Mouse (Mus musculus) lung, embryonic 15.5 days (tissue): Measurements from ENCODE around the gene Atrnl1. TPM values are rescaled to one million over a fixed set of nuclear protein-coding genes. Genes with fewer than 3 reads are reported as not detected.

Source experiments
- ATAC-seq: fragments of 200-750 bp; cut with Nextera tagmentation; 2 replicates; pipeline ENCODE4 v1.8.0; 2017; ENCODE audit warnings: moderate number of reproducible peaks, borderline replicate concordance; ENCODE audit not compliant: low FRiP score, low TSS enrichment; ENCODE audit errors: extremely low read depth
- H3K27ac ChIP-seq: fragments of 300-500 bp; sonication (generic); 2 replicates; pipeline ENCODE4 v1.5.1; 2015; ENCODE audit warnings: moderate library complexity, mild to moderate bottlenecking, inconsistent platforms
- H3K27me3 ChIP-seq: fragments of 300-500 bp; sonication (generic); 2 replicates; pipeline ENCODE4 v1.6.1; 2015; ENCODE audit warnings: inconsistent platforms
- H3K36me3 ChIP-seq: fragments of 300-500 bp; sonication (generic); 2 replicates; pipeline ENCODE4 v1.6.1; 2015; ENCODE audit warnings: inconsistent platforms
- H3K4me1 ChIP-seq: fragments of 300-500 bp; sonication (generic); 2 replicates; pipeline ENCODE4 v1.6.1; 2015; ENCODE audit warnings: inconsistent platforms
- H3K4me2 ChIP-seq: fragments of 300-500 bp; sonication (generic); 2 replicates; pipeline ENCODE4 v1.6.1; 2015; ENCODE audit warnings: inconsistent platforms, mild to moderate bottlenecking, moderate library complexity
- H3K4me3 ChIP-seq: fragments of 300-500 bp; sonication (generic); 2 replicates; pipeline ENCODE4 v1.5.1; 2015; ENCODE audit warnings: mild to moderate bottlenecking, inconsistent platforms
- H3K9ac ChIP-seq: fragments of 300-500 bp; sonication (generic); 2 replicates; pipeline ENCODE4 v1.6.1; 2015; ENCODE audit warnings: inconsistent platforms
- H3K9me3 ChIP-seq: fragments of 300-500 bp; sonication (generic); 2 replicates; pipeline ENCODE4 v1.6.1; 2016; ENCODE audit warnings: inconsistent platforms
- WGBS: fragments of 180-500 bp; shearing (Covaris S2); methylation state at CpG from one replicate; pipeline ENCODE4 v1.1.7; 2015; 5-methylcytosine and 5-hydroxymethylcytosine counted together
- polyA plus RNA-seq: library from polyadenylated mRNA; unstranded; fragments of >200 nt; fragmentation: Nextera tagmentation; extraction: Ambion mirVana; gene quantifications from 2 replicates; pipeline ENCODE4 v1.2.1, GENCODE M21; 2015

Atrnl1 gene
- polyA plus RNA-seq, 1 experiment from 2014 or later: 5.3 TPM

DNA sequence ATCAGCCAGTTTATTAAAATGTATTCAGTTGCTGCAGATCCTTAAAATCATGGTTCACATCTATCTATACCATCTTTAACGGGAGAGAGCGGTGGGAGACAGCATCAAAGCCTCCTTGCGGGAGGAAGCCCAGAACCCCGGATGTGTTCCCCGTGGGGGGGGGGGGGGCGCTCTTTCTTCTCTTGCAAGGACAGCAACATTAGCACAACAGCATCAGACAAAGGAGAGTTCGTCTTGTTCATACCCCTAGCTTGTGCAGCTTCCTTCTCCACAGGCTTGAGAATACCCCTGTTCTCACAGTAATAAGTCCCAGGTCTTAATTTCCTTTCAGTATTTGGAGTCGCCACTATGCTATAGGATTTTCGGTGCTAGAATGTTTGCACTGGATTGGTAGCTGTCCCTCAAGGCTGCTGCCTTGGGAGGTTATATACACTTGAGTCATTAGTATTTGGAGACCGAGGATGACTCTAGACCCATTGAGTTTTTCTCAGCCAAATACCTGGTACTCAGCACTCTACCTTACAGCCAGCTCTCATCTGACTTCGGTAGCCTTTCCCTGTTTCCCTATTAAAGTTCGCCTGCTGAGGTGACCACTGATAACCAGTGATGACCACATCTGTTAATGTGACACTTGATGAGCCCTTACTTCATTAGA is 449.5 kb downstream of the Atrnl1 start:
- Histone ChIP-seq H3K9ac (no peak overlapping the region), H3K4me3 (no peak overlapping the region), H3K27me3 (no peaks in the 10 kb centered on the region), H3K27ac (peak overlapping the region; percentile 19; the same call in 1 of the 2 replicates), H3K4me2 (peak overlapping the region; percentile 3; the same call in 1 of the 2 replicates), H3K36me3 (no peaks in the 10 kb centered on the region), H3K9me3 (no peaks in the 10 kb centered on the region), H3K4me1 (peaks cover 34% of the 10 kb centered on the region)
- 28% methylated on average over 12 of the region's 12 CpGs for WGBS
- no peak; the same call in 1 of the 2 replicates for ATAC-seq

DNA sequence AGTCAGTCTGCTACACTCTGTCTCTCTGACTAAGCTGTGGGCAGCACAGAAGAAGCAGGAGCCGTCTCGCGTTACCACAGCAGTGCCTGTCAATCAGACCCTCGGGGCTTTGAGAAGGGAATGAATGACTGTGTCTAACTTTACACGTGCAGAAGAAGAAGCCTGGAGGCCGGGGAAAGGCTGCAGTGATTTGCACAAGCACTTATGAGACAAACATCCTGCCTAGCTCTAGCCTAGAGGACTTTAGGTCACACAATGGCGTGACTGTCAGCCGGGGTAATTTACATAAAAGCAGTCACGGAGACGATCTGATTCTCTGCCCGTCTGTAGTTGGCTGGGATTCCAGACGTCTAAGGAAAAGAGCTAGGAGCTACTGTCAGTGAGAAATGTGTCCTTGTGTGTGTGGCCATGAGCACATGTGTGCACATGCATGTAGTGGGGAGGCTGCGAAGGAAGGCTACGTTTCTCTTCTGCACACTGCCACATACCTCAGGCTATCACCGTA is 450.1 kb downstream of the Atrnl1 start:
- H3K4me3 ChIP-seq: no peak overlapping the region
- H3K9me3 ChIP-seq: no peaks in the 10 kb centered on the region
- no peaks in the 10 kb centered on the region for H3K36me3 ChIP-seq
- no peaks in the 10 kb centered on the region for H3K27me3 ChIP-seq
- H3K4me1 ChIP-seq: peaks cover 34% of the 10 kb centered on the region
- no peak overlapping the region for H3K9ac ChIP-seq
- ATAC-seq: peak; percentile 55
- peak overlapping the region; percentile 3; the same call in 1 of the 2 replicates for H3K4me2 ChIP-seq
- peak overlapping the region; percentile 19; the same call in 1 of the 2 replicates for H3K27ac ChIP-seq
- 18% methylated on average over 15 of the region's 15 CpGs for WGBS

DNA sequence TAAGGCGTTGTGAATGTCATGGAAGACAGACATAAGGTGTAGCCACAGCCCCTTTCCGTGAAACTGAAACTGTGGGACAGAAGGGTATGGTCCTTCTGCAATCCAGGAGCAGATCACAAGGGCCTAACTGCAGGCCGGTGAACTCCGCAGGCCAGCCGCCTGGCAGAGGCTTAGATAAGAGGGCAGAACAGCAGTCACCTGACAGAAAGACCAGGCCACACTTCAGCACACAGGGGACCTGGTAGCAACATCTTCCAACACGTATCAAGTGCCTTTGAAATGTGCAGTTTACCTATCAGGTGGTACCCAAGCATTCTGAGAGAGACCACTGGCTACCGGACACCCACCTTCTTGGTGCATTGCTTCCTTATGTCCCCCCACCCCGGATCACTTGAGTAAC is 451.1 kb downstream of the Atrnl1 start:
- Histone ChIP-seq H3K27ac (no peak overlapping the region), H3K4me2 (no peak overlapping the region), H3K36me3 (no peaks in the 10 kb centered on the region), H3K27me3 (no peaks in the 10 kb centered on the region), H3K9me3 (no peaks in the 10 kb centered on the region), H3K4me1 (peaks cover 34% of the 10 kb centered on the region), H3K9ac (no peak overlapping the region), H3K4me3 (no peak overlapping the region)
- 78% methylated on average over 8 of the region's 8 CpGs for WGBS
- no peak for ATAC-seq

DNA sequence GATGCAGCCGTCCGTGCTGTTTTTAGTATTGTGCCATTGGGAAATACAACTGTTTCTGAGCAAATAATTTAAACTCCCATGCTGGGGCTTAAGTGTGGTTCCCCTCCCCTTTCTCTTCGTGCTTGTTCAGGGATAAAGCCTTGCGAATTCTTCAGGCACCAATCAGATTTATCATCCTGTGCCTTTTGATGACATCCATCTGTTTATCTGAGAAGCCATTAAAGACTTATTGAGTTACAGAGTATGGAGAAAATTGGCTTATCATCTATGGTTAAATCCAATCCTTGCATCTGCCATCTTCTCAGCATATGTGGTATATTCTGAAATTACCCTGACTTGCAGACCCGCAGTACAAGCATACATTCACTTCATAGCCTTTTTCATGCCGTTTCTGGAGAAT is 452.7 kb downstream of the Atrnl1 start:
- H3K4me3 ChIP-seq: no peak overlapping the region
- no peaks in the 10 kb centered on the region for H3K9me3 ChIP-seq
- no peaks in the 10 kb centered on the region for H3K36me3 ChIP-seq
- H3K27ac ChIP-seq: no peak overlapping the region
- 32% methylated on average over 6 of the region's 6 CpGs for WGBS
- H3K4me2 ChIP-seq: no peak overlapping the region
- H3K27me3 ChIP-seq: no peaks in the 10 kb centered on the region
- ATAC-seq: peak; percentile 16; the same call in 1 of the 2 replicates
- no peak overlapping the region for H3K9ac ChIP-seq
- H3K4me1 ChIP-seq: peaks cover 40% of the 10 kb centered on the region

DNA sequence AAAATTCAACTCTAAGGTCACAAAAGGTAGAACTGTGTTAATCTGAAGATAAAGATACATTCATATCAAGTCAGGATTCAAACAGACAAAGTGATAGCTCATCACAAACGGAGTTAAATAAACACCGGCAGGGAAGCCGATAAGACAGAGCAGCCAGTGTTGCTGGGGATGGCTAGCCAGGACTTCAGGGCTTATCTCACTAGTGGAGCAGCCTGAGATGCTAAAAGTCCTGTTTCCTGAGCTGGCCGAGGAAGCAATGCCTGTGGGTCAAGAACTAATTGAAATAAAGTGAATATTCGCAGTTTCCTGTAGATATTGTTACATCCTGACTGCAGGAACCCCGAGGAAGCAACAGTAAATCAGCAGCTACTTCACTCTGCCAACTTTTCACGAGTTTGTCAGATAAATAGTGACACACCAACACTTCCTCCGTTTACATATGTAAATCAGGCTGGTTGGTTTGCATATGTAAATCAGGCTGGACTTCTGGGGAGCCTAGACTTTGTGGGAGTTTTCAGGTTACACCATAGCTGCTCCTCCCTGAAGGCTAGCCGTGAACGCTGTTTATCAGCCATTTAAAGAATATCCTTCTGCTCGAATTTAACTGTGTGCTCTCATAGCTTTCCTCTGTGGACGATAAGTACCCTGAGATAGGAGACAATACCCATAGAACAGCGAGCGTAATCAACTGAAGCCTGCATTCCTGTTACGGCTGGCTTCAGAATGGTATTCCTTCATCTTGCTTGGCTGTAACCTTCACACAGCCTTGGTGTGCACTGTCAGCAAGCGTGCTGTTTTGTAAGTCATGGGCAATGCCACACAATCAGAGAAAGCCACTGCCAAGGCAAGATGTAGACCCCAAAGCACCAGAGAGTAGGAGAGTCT is 453.5 kb downstream of the Atrnl1 start:
- no peak for ATAC-seq
- WGBS: 24% methylated on average over 16 of the region's 16 CpGs

DNA sequence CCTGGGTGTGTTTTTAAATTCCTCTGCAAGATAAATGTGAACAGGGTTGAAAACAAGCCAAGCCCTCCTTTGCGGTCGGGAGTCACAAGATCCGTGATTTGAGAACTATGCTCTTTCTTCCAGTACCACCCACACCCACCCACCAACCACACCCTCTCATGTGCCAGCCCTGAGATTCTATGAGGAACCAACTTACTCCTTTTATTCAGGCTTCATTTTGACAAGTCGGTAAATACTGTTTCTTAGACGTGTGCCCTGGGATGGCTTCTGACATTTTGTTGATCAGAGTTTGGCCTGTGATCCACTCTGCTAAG is 454.1 kb downstream of the Atrnl1 start:
- Histone ChIP-seq H3K27me3 (no peaks in the 10 kb centered on the region), H3K9ac (no peak overlapping the region), H3K27ac (0 out of 2 replicates have a peak overlapping the region, but pooled peaks have one; percentile 1), H3K4me2 (no peak overlapping the region), H3K36me3 (no peaks in the 10 kb centered on the region), H3K9me3 (no peaks in the 10 kb centered on the region), H3K4me3 (no peak overlapping the region), H3K4me1 (peaks cover 38% of the 10 kb centered on the region)
- WGBS: 33% methylated on average over 5 of the region's 5 CpGs
- ATAC-seq: no peak

More for the DNA sequence above, 453.5 kb downstream of the Atrnl1 start:
- Histone ChIP-seq H3K4me3 (no peak overlapping the region), H3K9me3 (no peaks in the 10 kb centered on the region), H3K9ac (no peak overlapping the region), H3K4me1 (peaks cover 40% of the 10 kb centered on the region), H3K4me2 (no peak overlapping the region), H3K27me3 (no peaks in the 10 kb centered on the region), H3K27ac (0 out of 2 replicates have a peak overlapping the region, but pooled peaks have one; percentile 1), H3K36me3 (no peaks in the 10 kb centered on the region)

DNA sequence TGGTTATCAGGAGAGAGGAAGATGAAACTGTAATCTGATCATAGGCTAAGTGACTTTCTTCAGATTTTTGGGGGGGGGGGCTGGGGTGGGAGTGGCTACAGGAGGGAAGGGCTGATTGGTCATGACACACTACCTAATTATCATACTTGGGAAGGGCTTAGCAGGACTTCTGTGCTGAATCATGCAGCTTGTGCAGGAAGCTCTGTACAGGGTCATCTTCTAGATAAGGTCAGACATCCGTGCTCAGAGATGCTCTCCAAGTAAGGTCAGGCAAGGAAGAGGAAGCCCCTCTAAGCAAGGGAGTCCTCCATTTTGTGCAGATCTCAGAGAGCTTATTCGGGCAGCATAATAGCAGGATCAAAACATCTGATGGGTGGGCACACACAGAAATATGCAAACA is 454.7 kb downstream of the Atrnl1 start:
- Histone ChIP-seq H3K27ac (no peak overlapping the region), H3K9ac (no peak overlapping the region), H3K36me3 (no peaks in the 10 kb centered on the region), H3K4me2 (no peak overlapping the region), H3K27me3 (no peaks in the 10 kb centered on the region), H3K9me3 (no peaks in the 10 kb centered on the region), H3K4me3 (no peak overlapping the region), H3K4me1 (peaks cover 34% of the 10 kb centered on the region)
- ATAC-seq: no peak
- 83% methylated on average over 2 of the region's 2 CpGs for WGBS

DNA sequence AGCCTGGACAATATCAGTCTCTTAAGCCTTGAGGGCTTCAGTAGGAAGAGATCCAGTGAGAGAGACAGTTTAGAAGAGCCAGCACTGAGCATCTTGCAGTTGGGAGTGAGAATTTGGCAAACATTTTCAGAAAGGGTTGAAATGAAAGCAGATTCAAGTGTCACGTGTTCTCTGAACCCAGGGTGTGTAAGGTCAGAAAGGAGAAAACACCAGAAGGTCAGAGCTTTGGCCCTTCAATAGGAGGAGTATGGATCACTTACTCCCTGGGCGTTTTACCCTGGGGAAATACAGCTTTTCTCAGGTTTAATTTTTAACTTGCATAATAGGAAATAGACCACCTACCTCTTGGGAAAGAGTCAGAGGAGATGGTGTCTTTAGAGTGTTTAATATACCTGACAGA is 457.3 kb downstream of the Atrnl1 start:
- Histone ChIP-seq H3K27me3 (no peaks in the 10 kb centered on the region), H3K9ac (no peak overlapping the region), H3K27ac (no peak overlapping the region), H3K9me3 (no peaks in the 10 kb centered on the region), H3K4me2 (no peak overlapping the region), H3K4me1 (peaks cover 24% of the 10 kb centered on the region), H3K36me3 (no peaks in the 10 kb centered on the region), H3K4me3 (no peak overlapping the region)
- no peak for ATAC-seq
- WGBS: 51% methylated on average over 2 of the region's 2 CpGs

DNA sequence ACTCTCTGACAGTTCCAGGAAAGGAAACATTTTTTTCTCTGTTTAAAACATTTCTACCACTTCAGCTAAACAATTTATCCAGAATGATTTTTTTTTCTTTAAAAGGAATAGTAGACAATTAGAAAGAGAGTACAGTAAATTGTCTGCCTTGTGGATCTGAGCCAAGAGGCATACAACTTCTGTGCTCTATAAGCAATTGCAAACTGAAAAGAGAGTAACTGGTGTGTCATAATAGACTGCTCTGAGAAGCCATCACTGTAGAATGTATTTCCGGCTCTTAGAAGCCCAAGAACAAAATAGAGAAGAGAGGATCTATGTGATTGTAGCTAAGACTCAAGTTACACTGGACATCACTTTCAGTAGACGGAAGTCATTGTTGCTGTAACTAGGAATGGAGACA is 458.1 kb downstream of the Atrnl1 start:
- Histone ChIP-seq H3K27ac (0 out of 2 replicates have a peak overlapping the region, but pooled peaks have one; percentile 24), H3K4me2 (no peak overlapping the region), H3K9ac (no peak overlapping the region), H3K4me3 (no peak overlapping the region), H3K9me3 (no peaks in the 10 kb centered on the region), H3K36me3 (no peaks in the 10 kb centered on the region), H3K4me1 (peaks cover 16% of the 10 kb centered on the region), H3K27me3 (no peaks in the 10 kb centered on the region)
- 56% methylated on average over 2 of the region's 2 CpGs for WGBS
- peak; percentile 58; the same call in 1 of the 2 replicates for ATAC-seq

DNA sequence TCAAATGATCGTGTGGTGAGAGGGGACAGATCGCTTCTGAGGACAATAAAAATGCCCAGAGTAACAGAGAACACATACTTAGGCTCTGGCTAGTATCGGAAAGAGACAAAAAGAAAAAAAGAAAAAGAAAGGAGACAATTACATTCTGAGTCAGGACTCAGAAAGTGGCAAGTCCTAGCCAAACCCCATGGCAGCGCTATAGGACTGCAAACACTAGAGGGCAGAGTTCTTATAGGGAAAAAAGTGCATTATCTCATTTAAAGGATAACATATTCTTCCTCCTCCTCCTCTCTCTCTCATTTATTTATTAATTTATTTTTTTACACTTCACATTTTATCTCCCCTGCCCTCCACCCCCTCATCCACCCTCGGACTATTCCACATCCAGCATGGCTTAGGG is 461.6 kb downstream of the Atrnl1 start:
- Histone ChIP-seq H3K9me3 (no peaks in the 10 kb centered on the region), H3K4me1 (peaks cover 8% of the 10 kb centered on the region; the same call in 1 of the 2 replicates), H3K36me3 (no peaks in the 10 kb centered on the region), H3K27ac (no peak overlapping the region), H3K4me3 (no peak overlapping the region), H3K4me2 (no peak overlapping the region), H3K9ac (no peak overlapping the region), H3K27me3 (no peaks in the 10 kb centered on the region)
- 72% methylated on average over 5 of the region's 5 CpGs for WGBS
- no peak for ATAC-seq

DNA sequence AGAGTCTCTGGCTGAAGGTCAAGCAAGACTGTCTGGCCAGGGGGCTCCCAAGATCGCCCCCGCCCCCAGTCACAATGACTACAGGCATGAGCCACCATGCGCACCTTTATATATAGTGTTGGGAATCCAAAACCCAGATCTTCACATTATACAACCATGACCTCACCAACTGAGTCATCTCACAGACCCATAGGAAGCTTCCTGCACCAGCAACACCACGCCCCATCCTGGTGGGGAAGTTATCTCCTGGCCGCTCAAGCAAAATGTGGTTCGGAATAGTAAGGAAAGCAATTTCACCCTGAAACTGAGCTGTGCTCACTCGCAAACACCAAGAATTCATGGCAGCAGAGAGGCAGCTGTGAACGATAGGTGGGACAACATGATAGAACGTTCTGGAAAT is 462.0 kb downstream of the Atrnl1 start:
- no peak overlapping the region for H3K9ac ChIP-seq

DNA sequence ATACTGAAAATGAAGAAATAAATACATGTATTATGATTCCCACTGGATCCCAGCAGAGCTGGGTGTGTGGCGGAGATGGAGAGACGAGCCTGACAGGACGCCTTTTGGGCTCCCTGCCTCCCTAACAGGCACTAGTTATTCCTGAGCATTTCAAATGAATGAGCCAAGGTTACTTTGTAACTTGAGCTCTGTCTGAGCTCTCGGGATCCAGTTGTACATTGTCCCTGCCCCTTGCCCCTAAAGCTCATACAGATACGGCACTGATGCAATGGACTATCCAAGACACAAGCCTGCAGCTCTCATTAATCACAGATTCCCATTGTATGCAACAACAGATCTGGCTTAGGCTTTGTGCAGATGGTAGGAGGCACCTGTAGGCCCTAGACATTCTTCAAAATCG is 464.4 kb downstream of the Atrnl1 start:
- no peak for ATAC-seq
- no peaks in the 10 kb centered on the region for H3K4me1 ChIP-seq
- no peaks in the 10 kb centered on the region for H3K27me3 ChIP-seq
- H3K27ac ChIP-seq: no peak overlapping the region
- no peaks in the 10 kb centered on the region for H3K9me3 ChIP-seq
- H3K9ac ChIP-seq: no peak overlapping the region
- H3K4me3 ChIP-seq: no peak overlapping the region
- H3K4me2 ChIP-seq: no peak overlapping the region
- H3K36me3 ChIP-seq: no peaks in the 10 kb centered on the region
- WGBS: 41% methylated on average over 6 of the region's 6 CpGs

More for the DNA sequence above, 462.0 kb downstream of the Atrnl1 start:
- ATAC-seq: no peak
- H3K27ac ChIP-seq: no peak overlapping the region
- H3K4me2 ChIP-seq: no peak overlapping the region
- H3K4me3 ChIP-seq: no peak overlapping the region
- 93% methylated on average over 9 of the region's 9 CpGs for WGBS
- H3K27me3 ChIP-seq: no peaks in the 10 kb centered on the region
- no peaks in the 10 kb centered on the region for H3K9me3 ChIP-seq
- no peaks in the 10 kb centered on the region for H3K36me3 ChIP-seq
- H3K4me1 ChIP-seq: peaks cover 8% of the 10 kb centered on the region; the same call in 1 of the 2 replicates
